20 mouse cellular contexts compared by ENCODE assay signal in the genomic region with DNA sequence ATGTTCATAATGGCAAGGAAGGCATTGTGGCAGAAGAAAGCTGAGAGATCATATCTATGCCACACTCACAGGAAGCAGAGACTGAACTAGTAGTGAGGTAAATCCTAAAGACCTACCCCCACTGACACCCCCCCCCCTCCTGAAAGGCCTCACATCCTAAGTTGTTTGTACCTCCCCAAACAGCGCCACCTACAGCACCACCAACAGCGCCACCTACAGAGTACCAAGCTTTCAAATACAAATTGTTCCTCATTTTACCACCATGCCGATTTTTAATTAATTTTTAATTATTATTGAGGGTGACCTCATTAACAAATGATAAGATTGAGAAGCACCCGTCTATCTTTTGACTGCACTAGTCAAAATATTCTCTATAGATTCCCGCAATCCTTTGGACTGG.
DNase-seq lines count a peak whose midpoint lies in the region; ATAC-seq and TF ChIP-seq lines count a peak whose summit lies in the region.
"Had no signal": no experiment of that assay in that cellular context is flagged by ENCODE, and none has a peak within 500 bp of the region (broad histone marks: within the 10 kb centered on the region; RNA-seq: fewer than 3 reads in every experiment).

No protein-coding gene starts in this region.

- no peaks in the 10 kb centered on the region for H3K4me1 ChIP-seq in thymus, adult 2 months (replicated peaks; ENCODE audit: control insufficient read depth, insufficient read depth, low read length)
- H3K4me1 ChIP-seq in intestine, embryonic 16.5 days (ENCODE audit: control insufficient read depth, insufficient read depth, low read length): no peaks in the 10 kb centered on the region
- H3K4me1 ChIP-seq: heart, embryonic 13.5 days; midbrain, embryonic 10.5 days; neural tube, embryonic 13.5 days had no signal

- no peaks in the 10 kb centered on the region for H3K27me3 ChIP-seq in thymus, adult 2 months (ENCODE audit: control insufficient read depth, insufficient read depth, low read length)
- H3K27me3 ChIP-seq in intestine, embryonic 16.5 days (replicated peaks; ENCODE audit: control insufficient read depth, insufficient read depth, low read length): no peaks in the 10 kb centered on the region
- H3K27me3 ChIP-seq: heart, embryonic 13.5 days; neural tube, embryonic 13.5 days had no signal

- H3K9ac ChIP-seq in intestine, embryonic 16.5 days (ENCODE audit: low read depth, low read length): no peak overlapping the region
- H3K9ac ChIP-seq: heart, embryonic 13.5 days; neural tube, embryonic 13.5 days had no signal

- TF ChIP-seq CTCF in layer of hippocampus, adult 2 months (conservative IDR thresholded peaks at IDR 0.05): peak; percentile 42
- no peak for TF ChIP-seq CTCF in thymus, adult 2 months (IDR thresholded peaks at IDR 0.05; ENCODE audit: borderline replicate concordance, control insufficient read depth, extremely low read depth, insufficient read depth, low read length, poor library complexity)

- H3K27ac ChIP-seq in layer of hippocampus, adult 2 months: no peak overlapping the region
- H3K27ac ChIP-seq in thymus, adult 2 months (ENCODE audit: control insufficient read depth, insufficient read depth, low read length): no peak overlapping the region
- no peak overlapping the region for H3K27ac ChIP-seq in intestine, embryonic 16.5 days (ENCODE audit: low read length)
- H3K27ac ChIP-seq: heart, embryonic 13.5 days; midbrain, embryonic 10.5 days; neural tube, embryonic 13.5 days had no signal

- DNase-seq in CD4-positive, CD25-positive, alpha-beta regulatory T cell, adult 2 months (ENCODE audit: low read depth, low spot score): peak; percentile 2
- no peak for DNase-seq in layer of hippocampus, adult 2 months (ENCODE audit: low spot score in 2 of 2)
- no peak for DNase-seq in layer of hippocampus, adult 9-10 months (ENCODE audit: low spot score)
- peak; percentile 3 for DNase-seq in thymus, postnatal 0 days (ENCODE audit: low spot score)
- no peak for DNase-seq in thymus, adult 2 months
- no peak for DNase-seq in urinary bladder, adult 2 months (ENCODE audit: low spot score)
- DNase-seq: cerebellum, adult 11 months; cerebellum, postnatal 14 days; gastrocnemius, postnatal 36 days; kidney, adult 9 months; layer of hippocampus, postnatal 36 days; lung, postnatal 4 days; right cerebral cortex, postnatal 25 days had no signal

- H3K36me3 ChIP-seq in thymus, adult 2 months (ENCODE audit: control insufficient read depth, insufficient read depth, low read length): no peaks in the 10 kb centered on the region
- no peaks in the 10 kb centered on the region for H3K36me3 ChIP-seq in intestine, embryonic 16.5 days (ENCODE audit: control insufficient read depth, insufficient read depth, low read length)
- H3K36me3 ChIP-seq: heart, embryonic 13.5 days; midbrain, embryonic 10.5 days; neural tube, embryonic 13.5 days had no signal

- H3K4me3 ChIP-seq in layer of hippocampus, adult 2 months: no peak overlapping the region
- H3K4me3 ChIP-seq in thymus, adult 2 months (ENCODE audit: control insufficient read depth, insufficient read depth, low read length): no peak overlapping the region
- no peak overlapping the region for H3K4me3 ChIP-seq in intestine, embryonic 16.5 days (ENCODE audit: low read length)
- H3K4me3 ChIP-seq: heart, embryonic 13.5 days; midbrain, embryonic 10.5 days; neural tube, embryonic 13.5 days had no signal

- no peak for TF ChIP-seq POLR2A in thymus, adult 2 months (IDR thresholded peaks at IDR 0.05; ENCODE audit: control insufficient read depth, extremely low read depth, insufficient read depth, low read length, poor library complexity)

- no peak for ATAC-seq in CD4-positive, CD25-positive, alpha-beta regulatory T cell, adult 4 months
- no peak for ATAC-seq in intestine, embryonic 16.5 days
- ATAC-seq: inflammation-experienced regulatory T-cells, adult 6 months had no signal

- H3K4me2 ChIP-seq in intestine, embryonic 16.5 days (ENCODE audit: low read depth, low read length): no peak overlapping the region
- H3K4me2 ChIP-seq: heart, embryonic 13.5 days; liver, embryonic 11.5 days; neural tube, embryonic 13.5 days had no signal

- no peaks in the 10 kb centered on the region for H3K9me3 ChIP-seq in intestine, embryonic 16.5 days (ENCODE audit: control insufficient read depth, low read length)
- H3K9me3 ChIP-seq: midbrain, embryonic 10.5 days had no signal

- WGBS in thymus, adult 2 months: 66% methylated on average over 5 of the region's 5 CpGs
- WGBS in intestine, embryonic 16.5 days: 58% methylated on average over 5 of the region's 5 CpGs

Comparison
In these comparisons a context has a peak if more than half of its experiments do, and no peak if none do; other contexts are left out.
1. DNase-seq: peak in CD4-positive, CD25-positive, alpha-beta regulatory T cell, adult 2 months (single experiment) and thymus, postnatal 0 days (single experiment); none in layer of hippocampus, adult 2 months (0 of 2), layer of hippocampus, adult 9-10 months (single experiment), thymus, adult 2 months (single experiment) and urinary bladder, adult 2 months (single experiment).